Mouse (Mus musculus): ENCODE data around the gene Pgm1.

DNA sequence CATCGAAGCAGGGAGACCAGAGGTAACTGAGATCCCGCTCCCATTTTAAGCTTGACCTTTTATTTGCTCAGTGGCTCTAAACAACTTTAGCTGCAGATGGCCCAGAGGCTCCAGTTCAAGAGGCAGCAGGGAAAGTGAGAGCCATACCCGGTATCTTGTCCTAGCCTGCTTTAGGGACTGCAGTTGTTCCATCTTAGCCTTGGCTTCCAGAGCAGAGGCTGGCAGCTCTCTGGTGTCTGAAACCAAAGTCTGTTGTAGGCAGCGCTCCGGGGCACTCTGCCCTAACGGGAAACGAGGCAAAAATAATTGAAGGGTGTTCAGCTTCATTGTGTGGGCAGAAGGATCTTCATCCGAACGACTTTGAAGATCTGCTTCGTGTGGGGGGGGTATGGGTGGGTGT, 26.2 kb downstream of the Pgm1 start:
- no peak for TF ChIP-seq EP300 (IDR thresholded peaks at IDR 0.05; ENCODE audit: low read depth)
- no peak for TF ChIP-seq CTCF (IDR thresholded peaks at IDR 0.05; ENCODE audit: low read depth)

Data from liver, embryonic 14.5 days (tissue).